ENCODE assay signal across 18 mouse cellular contexts in genomic region chr7:123397369-123397768, GRCm38 (mm10). TPM values are rescaled to one million over a fixed set of nuclear protein-coding genes. Genes with fewer than 3 reads are reported as not detected.
A peak's percentile ranks its signal among the peaks of the same experiment; 100 is the strongest.
DNase-seq lines count a peak whose midpoint lies in the region; ATAC-seq and TF ChIP-seq lines count a peak whose summit lies in the region.
"Had no signal": no experiment of that assay in that cellular context is flagged by ENCODE, and none has a peak within 500 bp of the region (broad histone marks: within the 10 kb centered on the region; RNA-seq: fewer than 3 reads in every experiment).

No protein-coding gene starts in this region.

- H3K27ac ChIP-seq in heart, embryonic 11.5 days (ENCODE audit: low read depth, low read length): no peak overlapping the region
- 0 out of 2 replicates have a peak overlapping the region, but pooled peaks have one; percentile 16 for H3K27ac ChIP-seq in intestine, postnatal 0 days (ENCODE audit: low read depth, low read length)
- peak overlapping the region; percentile 73 for H3K27ac ChIP-seq in small intestine, adult 2 months (ENCODE audit: insufficient read depth, low read depth, low read length)
- H3K27ac ChIP-seq in thymus, adult 2 months (ENCODE audit: control insufficient read depth, insufficient read depth, low read length): no peak overlapping the region
- H3K27ac ChIP-seq: embryonic facial prominence, embryonic 13.5 days; hindbrain, embryonic 13.5 days; kidney, embryonic 15.5 days; liver, embryonic 12.5 days; midbrain, embryonic 13.5 days; stomach, embryonic 15.5 days had no signal

- peak; percentile 89 for DNase-seq in heart, adult 11 months
- peak; percentile 17 for DNase-seq in R1 (ENCODE audit: low read depth, low spot score)
- DNase-seq in frontal cortex, postnatal 36 days (ENCODE audit: low spot score in 2 of 2): no peak
- DNase-seq in thymus, adult 2 months: no peak
- DNase-seq: adrenal gland, adult 2 months; heart, postnatal 14 days; lung, adult 2 months had no signal

- TF ChIP-seq CTCF in intestine, postnatal 0 days (IDR thresholded peaks at IDR 0.05; ENCODE audit: low read depth): no peak
- no peak for TF ChIP-seq CTCF in small intestine, adult 2 months (IDR thresholded peaks at IDR 0.05; ENCODE audit: extremely low read depth, insufficient read length, insufficient replicate concordance, low read depth, low read length)
- TF ChIP-seq CTCF in thymus, adult 2 months (IDR thresholded peaks at IDR 0.05; ENCODE audit: borderline replicate concordance, control insufficient read depth, extremely low read depth, insufficient read depth, low read length, poor library complexity): no peak

- peaks cover 12% of the 10 kb centered on the region for H3K4me1 ChIP-seq in heart, embryonic 11.5 days (ENCODE audit: control insufficient read depth, insufficient read depth, low read length)
- H3K4me1 ChIP-seq in intestine, postnatal 0 days (replicated peaks; ENCODE audit: control insufficient read depth, insufficient read depth, low read length): no peaks in the 10 kb centered on the region
- peaks cover 21% of the 10 kb centered on the region for H3K4me1 ChIP-seq in small intestine, adult 2 months (ENCODE audit: control insufficient read depth, insufficient read depth, insufficient read length, low read length)
- H3K4me1 ChIP-seq in thymus, adult 2 months (replicated peaks; ENCODE audit: control insufficient read depth, insufficient read depth, low read length): no peaks in the 10 kb centered on the region
- H3K4me1 ChIP-seq: embryonic facial prominence, embryonic 13.5 days; hindbrain, embryonic 13.5 days; stomach, embryonic 15.5 days had no signal

- H3K4me2 ChIP-seq in heart, embryonic 11.5 days: no peak overlapping the region
- no peak overlapping the region; the same call in 1 of the 2 replicates for H3K4me2 ChIP-seq in intestine, postnatal 0 days (replicated peaks; ENCODE audit: low read depth)
- H3K4me2 ChIP-seq: embryonic facial prominence, embryonic 13.5 days; heart, embryonic 12.5 days; hindbrain, embryonic 13.5 days; kidney, embryonic 15.5 days; liver, embryonic 12.5 days; midbrain, embryonic 13.5 days; stomach, embryonic 15.5 days had no signal

- 71% methylated on average over 8 of the region's 8 CpGs for WGBS in heart, embryonic 11.5 days (ENCODE audit: insufficient replicate concordance)
- WGBS in intestine, postnatal 0 days: 48% methylated on average over 8 of the region's 8 CpGs
- 18% methylated on average over 8 of the region's 8 CpGs for WGBS in small intestine, adult 2 months
- WGBS in thymus, adult 2 months: 57% methylated on average over 8 of the region's 8 CpGs

- H3K9me3 ChIP-seq in heart, embryonic 11.5 days (replicated peaks; ENCODE audit: control insufficient read depth, low read length): no peaks in the 10 kb centered on the region
- H3K9me3 ChIP-seq in intestine, postnatal 0 days (ENCODE audit: control insufficient read depth): no peaks in the 10 kb centered on the region
- H3K9me3 ChIP-seq: embryonic facial prominence, embryonic 13.5 days; heart, embryonic 12.5 days; hindbrain, embryonic 13.5 days; kidney, embryonic 15.5 days; liver, embryonic 12.5 days; midbrain, embryonic 13.5 days; stomach, embryonic 15.5 days had no signal

- no peak overlapping the region for H3K9ac ChIP-seq in heart, embryonic 11.5 days (ENCODE audit: low read depth, low read length)
- H3K9ac ChIP-seq in intestine, postnatal 0 days (ENCODE audit: low read depth, low read length): no peak overlapping the region
- H3K9ac ChIP-seq: embryonic facial prominence, embryonic 13.5 days; heart, embryonic 12.5 days; hindbrain, embryonic 13.5 days; kidney, embryonic 15.5 days; liver, embryonic 12.5 days; midbrain, embryonic 13.5 days; stomach, embryonic 15.5 days had no signal

- ATAC-seq in heart, embryonic 11.5 days (replicated peaks; ENCODE audit: insufficient number of reproducible peaks, low FRiP score, low TSS enrichment): no peak
- ATAC-seq in intestine, postnatal 0 days: peak; percentile 56; the same call in 1 of the 2 replicates
- ATAC-seq: forebrain, embryonic 14.5 days; liver, embryonic 12.5 days; midbrain, embryonic 13.5 days had no signal

- peaks cover 3% of the 10 kb centered on the region; the same call in 1 of the 2 replicates for H3K36me3 ChIP-seq in heart, embryonic 11.5 days (ENCODE audit: control insufficient read depth, insufficient read depth, low read length)
- H3K36me3 ChIP-seq in intestine, postnatal 0 days (ENCODE audit: control insufficient read depth, insufficient read depth): peaks cover 11% of the 10 kb centered on the region
- peaks cover 14% of the 10 kb centered on the region for H3K36me3 ChIP-seq in small intestine, adult 2 months (ENCODE audit: control insufficient read depth, insufficient read depth, low read length)
- peaks cover 3% of the 10 kb centered on the region; the same call in 1 of the 2 replicates for H3K36me3 ChIP-seq in thymus, adult 2 months (ENCODE audit: control insufficient read depth, insufficient read depth, low read length)

- H3K4me3 ChIP-seq in heart, embryonic 11.5 days (ENCODE audit: low read depth, low read length): no peak overlapping the region
- H3K4me3 ChIP-seq in intestine, postnatal 0 days (ENCODE audit: low read depth, low read length): no peak overlapping the region
- no peak overlapping the region for H3K4me3 ChIP-seq in small intestine, adult 2 months (ENCODE audit: low read depth, low read length)
- H3K4me3 ChIP-seq in thymus, adult 2 months (ENCODE audit: control insufficient read depth, insufficient read depth, low read length): no peak overlapping the region
- H3K4me3 ChIP-seq: embryonic facial prominence, embryonic 13.5 days; heart, embryonic 12.5 days; hindbrain, embryonic 13.5 days; kidney, embryonic 15.5 days; liver, embryonic 12.5 days; midbrain, embryonic 13.5 days; stomach, embryonic 15.5 days had no signal

- TF ChIP-seq POLR2A in small intestine, adult 2 months (IDR thresholded peaks at IDR 0.05; ENCODE audit: low read depth, low read length): no peak
- TF ChIP-seq POLR2A in thymus, adult 2 months (IDR thresholded peaks at IDR 0.05; ENCODE audit: control insufficient read depth, extremely low read depth, insufficient read depth, low read length, poor library complexity): no peak

- H3K27me3 ChIP-seq in heart, embryonic 11.5 days (ENCODE audit: control insufficient read depth, insufficient read depth, low read length): no peaks in the 10 kb centered on the region
- H3K27me3 ChIP-seq in intestine, postnatal 0 days (replicated peaks; ENCODE audit: control insufficient read depth, insufficient read depth, low read length): no peaks in the 10 kb centered on the region
- no peaks in the 10 kb centered on the region for H3K27me3 ChIP-seq in small intestine, adult 2 months (ENCODE audit: control insufficient read depth, insufficient read depth, low read length)
- H3K27me3 ChIP-seq in thymus, adult 2 months (ENCODE audit: control insufficient read depth, insufficient read depth, low read length): no peaks in the 10 kb centered on the region
- H3K27me3 ChIP-seq: embryonic facial prominence, embryonic 13.5 days; heart, embryonic 12.5 days; hindbrain, embryonic 13.5 days; kidney, embryonic 15.5 days; liver, embryonic 12.5 days; midbrain, embryonic 13.5 days; stomach, embryonic 15.5 days had no signal

RNA-seq across cellular contexts. Expression of gene Arhgap17, which starts 27.7 kb away (rescaled TPM):
- polyA plus RNA-seq in heart, embryonic 11.5 days (2014; fragmentation: Nextera tagmentation; extraction: Ambion mirVana): 21.1 and 23.0 TPM in 2 replicates
- polyA plus RNA-seq in intestine, postnatal 0 days (2015; fragmentation: Nextera tagmentation; extraction: Ambion mirVana): 17.2 and 18.0 TPM in 2 replicates
- 24.7 and 69.8 TPM in 2 replicates for polyA plus RNA-seq in small intestine, adult 2 months (2012; rRNA removed)
- polyA plus RNA-seq in thymus, adult 2 months (2012; rRNA removed): 32.2 and 37.3 TPM in 2 replicates

RNA-seq across cellular contexts. Expression of gene Lcmt1, which starts 27.8 kb away (rescaled TPM):
- polyA plus RNA-seq in heart, embryonic 11.5 days (2014; fragmentation: Nextera tagmentation; extraction: Ambion mirVana): 40.6 and 47.4 TPM in 2 replicates
- 36.2 and 41.5 TPM in 2 replicates for polyA plus RNA-seq in intestine, postnatal 0 days (2015; fragmentation: Nextera tagmentation; extraction: Ambion mirVana)
- 21.5 and 21.6 TPM in 2 replicates for polyA plus RNA-seq in small intestine, adult 2 months (2012; rRNA removed)
- 30.9 and 31.9 TPM in 2 replicates for polyA plus RNA-seq in thymus, adult 2 months (2012; rRNA removed)

Comparison
In these comparisons a context has a peak if more than half of its experiments do, and no peak if none do; other contexts are left out.
1. DNase-seq: peak in heart, adult 11 months (single experiment) and R1 (single experiment); none in frontal cortex, postnatal 36 days (0 of 2) and thymus, adult 2 months (single experiment).
2. H3K27ac ChIP-seq: peak in intestine, postnatal 0 days (single experiment) and small intestine, adult 2 months (single experiment); none in heart, embryonic 11.5 days (single experiment) and thymus, adult 2 months (single experiment).